Mouse (Mus musculus): Measurements from ENCODE around the gene Slc11a1.

Gene Slc11a1

GRCm38 (mm10) chr1:74353453-74354229 lies 21.4 kb upstream of the Slc11a1 start:
- no peak for DNase-seq (ENCODE audit: low spot score in 2 of 2)

DNA sequence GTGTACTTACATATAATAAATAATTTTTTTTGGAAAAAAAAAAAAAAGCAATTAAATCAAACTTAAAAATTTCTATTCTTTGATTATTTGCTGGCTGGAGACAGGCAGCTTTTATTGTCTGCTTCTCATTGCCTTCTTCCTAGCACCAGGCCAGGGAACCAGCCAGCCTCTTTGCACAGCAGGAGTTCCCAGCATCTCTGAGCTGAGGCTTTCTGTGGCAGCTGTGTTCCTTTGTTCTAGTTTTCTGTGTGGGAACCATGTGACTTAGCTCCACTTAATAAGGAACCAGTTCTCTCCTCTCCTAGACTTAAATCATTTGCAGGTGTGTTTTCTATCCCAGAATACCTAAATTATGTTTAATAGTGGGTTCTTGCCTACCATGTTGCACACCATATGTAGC lies 17.5 kb upstream of the Slc11a1 start:
- DNase-seq (ENCODE audit: low spot score in 2 of 2), result no peak

- no peak for DNase-seq (ENCODE audit: low spot score in 2 of 2)
Observed at GRCm38 (mm10) chr1:74359952-74360517, 15.0 kb upstream of the Slc11a1 start.

DNA sequence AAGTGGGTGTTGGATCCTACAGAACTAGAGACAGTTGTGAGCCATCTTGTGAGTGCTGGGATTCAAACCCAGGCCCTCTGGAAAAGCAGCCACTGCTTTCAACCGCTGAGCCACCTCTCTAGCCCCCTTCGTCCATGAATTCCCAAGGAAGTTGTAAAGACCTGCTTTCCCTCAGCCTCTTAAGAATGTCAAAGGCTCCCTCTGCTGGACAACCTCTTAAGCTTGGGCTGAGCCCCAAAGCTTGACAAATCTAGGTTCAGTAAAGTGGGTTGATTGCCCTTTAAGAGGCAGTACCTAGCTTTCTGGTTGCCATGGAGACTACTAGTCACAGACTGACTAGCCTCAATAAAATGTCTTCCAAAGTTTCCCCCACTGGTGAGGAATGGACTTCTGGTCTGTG lies 13.2 kb upstream of the Slc11a1 start, which contains the start of gene Catip:
Catip (plus strand) TSS at position 297 of the 400 bp plus-strand sequence.
- peak; percentile 76 to 85 for DNase-seq (ENCODE audit: low spot score in 2 of 2)

- no peak for DNase-seq (ENCODE audit: low spot score in 2 of 2)
Observed at GRCm38 (mm10) chr1:74362325-74363229, 12.4 kb upstream of the Slc11a1 start.

DNA sequence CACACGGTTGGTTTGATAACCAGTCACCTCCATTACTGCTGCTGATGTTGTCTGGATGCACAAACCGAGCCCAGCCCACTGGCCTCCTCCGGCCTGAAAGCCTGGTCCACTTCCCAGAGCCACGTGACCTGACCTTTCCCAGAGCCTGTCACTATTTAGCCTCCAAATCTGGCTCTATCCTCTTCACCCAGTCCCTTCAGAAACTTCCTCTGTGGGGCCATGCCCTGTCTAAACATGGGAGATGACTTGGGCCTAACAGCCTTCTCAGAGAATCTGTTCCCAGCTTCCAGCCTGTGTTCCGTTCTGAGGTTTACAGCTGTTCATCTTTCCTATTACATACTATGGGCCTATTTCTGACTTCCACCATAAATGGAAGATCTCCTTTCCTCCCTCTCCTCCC lies 11.6 kb upstream of the Slc11a1 start:
- DNase-seq (ENCODE audit: low spot score in 2 of 2), result peak; percentile 52 to 67

GRCm38 (mm10) chr1:74364270-74364669 lies 10.7 kb upstream of the Slc11a1 start:
- DNase-seq (ENCODE audit: low spot score in 2 of 2), result no peak

DNA sequence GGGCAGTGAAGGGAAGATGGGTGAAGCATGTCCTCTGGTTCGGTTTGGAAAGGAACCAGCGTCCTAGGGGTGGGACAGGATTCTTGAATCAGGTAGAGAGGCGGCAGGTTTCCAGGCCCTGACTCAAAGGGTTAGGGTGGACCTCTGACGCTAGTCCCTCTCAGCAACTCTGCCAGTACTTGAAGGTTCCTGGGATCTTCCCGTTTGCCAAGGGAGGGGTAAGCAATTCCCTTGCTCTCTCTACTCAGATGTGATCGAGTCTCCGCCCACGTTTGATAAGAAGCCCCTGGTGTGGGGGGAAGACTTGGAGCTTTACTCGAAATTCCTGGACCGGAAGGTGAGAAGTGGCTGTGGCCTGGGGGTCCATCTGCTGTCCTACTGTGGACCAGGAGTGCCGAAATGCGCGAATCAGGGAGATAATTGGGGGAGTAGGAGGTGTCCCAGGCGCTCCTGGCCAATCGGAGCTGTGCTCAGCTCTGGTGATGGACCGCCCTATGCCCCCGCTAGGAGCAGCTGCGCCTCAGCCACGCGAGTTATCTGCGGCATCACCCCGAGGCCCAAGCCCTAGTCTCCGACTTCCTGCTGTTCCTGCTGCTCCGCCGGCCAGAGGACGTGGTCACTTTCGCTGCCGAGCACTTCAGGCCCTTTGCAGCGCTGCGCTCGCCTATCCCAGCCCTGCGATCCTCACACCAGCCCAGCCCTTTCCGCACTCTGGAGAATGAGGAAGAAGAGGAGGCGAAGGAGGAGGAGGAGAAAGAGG lies 6.9 kb upstream of the Slc11a1 start:
- DNase-seq (ENCODE audit: low spot score in 2 of 2), result peak; percentile 78 to 86

DNA sequence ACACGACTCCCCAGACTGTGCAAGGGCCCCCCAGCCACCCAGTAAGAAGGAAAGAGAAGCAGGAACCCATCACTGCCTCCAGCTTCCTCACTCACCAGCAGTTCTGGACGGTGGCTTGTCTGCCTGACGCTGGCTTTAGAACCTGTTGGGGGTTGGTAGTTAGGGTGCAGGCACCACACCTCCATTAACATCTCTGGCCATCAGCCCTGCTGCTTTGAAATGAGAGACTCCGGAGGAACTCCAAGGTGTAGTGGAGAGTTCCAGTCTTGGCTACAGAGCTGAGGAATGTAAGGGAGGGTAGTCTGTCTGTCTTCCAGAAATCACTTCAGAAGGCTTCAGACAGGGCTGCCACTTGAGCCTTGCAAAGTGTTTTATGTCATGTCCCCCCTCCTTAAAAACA lies 5.0 kb upstream of the Slc11a1 start:
- DNase-seq (ENCODE audit: low spot score in 2 of 2), result no peak

GRCm38 (mm10) chr1:74373372-74373771 lies 1.6 kb upstream of the Slc11a1 start:
- DNase-seq (ENCODE audit: low spot score in 2 of 2), result no peak

DNA sequence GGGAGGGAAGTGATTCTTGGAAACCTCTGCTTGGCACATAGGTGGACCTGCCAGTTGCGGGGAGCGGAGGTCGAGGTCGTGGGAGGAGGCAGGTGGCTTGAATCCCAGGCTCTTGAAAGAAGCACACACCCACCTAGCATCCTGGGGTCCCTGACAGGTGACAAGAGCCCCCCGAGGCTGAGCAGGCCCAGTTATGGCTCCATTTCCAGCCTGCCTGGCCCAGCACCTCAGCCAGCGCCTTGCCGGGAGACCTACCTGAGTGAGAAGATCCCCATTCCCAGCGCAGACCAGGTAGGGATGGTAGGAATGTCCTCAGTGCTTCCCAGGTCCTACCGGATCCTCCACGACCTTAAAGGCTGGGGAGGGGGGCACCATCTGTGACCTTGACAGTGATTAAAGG lies 566 bp downstream of the Slc11a1 start:
- no peak for DNase-seq (ENCODE audit: low spot score in 2 of 2)

DNA sequence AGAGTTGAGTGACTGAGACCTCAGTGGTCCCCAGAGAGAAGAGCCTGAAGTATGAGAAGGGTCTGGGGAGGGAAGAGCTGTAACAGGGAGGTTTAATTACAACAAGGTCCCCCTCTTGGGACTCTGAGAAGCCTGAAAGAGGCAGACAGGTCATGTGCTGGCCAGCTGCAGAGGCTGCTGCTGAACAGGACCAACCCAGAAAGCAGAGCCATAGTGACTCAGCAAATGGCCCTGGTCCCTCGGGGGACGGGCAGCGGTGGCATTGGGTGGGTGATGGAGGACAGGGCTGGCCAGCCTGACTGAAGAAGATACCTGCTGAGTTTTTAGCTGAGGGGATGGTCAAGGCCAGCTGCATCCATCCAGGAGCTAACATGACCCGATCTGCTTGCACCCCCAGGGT lies 1.4 kb downstream of the Slc11a1 start:
- DNase-seq (ENCODE audit: low spot score in 2 of 2), result peak; percentile 68 to 77

GRCm38 (mm10) chr1:74379058-74379504 lies 4.1 kb downstream of the Slc11a1 start:
- DNase-seq (ENCODE audit: low spot score in 2 of 2), result no peak

GRCm38 (mm10) chr1:74380484-74380883 lies 5.5 kb downstream of the Slc11a1 start:
- DNase-seq (ENCODE audit: low spot score in 2 of 2), result no peak

DNA sequence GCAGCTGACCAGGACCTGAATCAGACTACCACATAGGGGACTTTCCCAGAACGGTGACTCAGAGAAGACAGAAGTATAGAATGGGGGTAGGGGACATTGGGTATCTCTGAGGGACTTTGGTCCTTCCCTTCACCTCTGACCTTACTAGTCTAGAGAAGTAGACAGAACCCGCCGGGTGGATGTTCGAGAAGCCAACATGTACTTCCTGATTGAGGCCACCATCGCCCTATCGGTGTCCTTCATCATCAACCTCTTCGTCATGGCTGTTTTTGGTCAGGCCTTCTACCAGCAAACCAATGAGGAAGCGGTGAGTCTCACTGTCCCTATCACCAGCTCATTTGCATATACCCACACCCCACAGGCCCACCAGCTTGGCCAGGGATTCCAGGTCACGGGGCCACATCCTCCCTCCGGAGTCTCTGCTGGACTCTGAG lies 6.6 kb downstream of the Slc11a1 start:
- DNase-seq (ENCODE audit: low spot score in 2 of 2), result no peak

- DNase-seq (ENCODE audit: low spot score in 2 of 2), result no peak
Observed at GRCm38 (mm10) chr1:74383385-74383784, 8.4 kb downstream of the Slc11a1 start.

DNA sequence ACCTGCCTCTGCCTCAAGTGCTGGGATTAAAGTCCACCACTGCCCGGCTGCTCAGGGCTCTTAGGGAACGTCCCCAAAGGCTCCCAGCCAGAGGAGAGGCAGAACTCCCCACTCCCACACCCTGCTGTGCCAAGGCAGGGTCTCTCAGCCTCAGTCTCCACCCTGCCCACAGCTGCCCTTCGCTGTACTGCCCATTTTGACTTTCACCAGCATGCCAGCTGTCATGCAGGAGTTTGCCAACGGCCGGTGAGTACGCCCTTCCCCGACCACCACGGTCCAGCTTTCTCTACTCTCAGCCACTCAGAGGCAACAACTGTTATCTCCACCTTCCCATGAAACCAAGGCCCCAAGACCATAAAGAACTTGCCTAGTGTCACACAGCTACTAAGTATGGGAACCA lies 9.5 kb downstream of the Slc11a1 start:
- no peak for DNase-seq (ENCODE audit: low spot score in 2 of 2)

GRCm38 (mm10) chr1:74385064-74385463 lies 10.1 kb downstream of the Slc11a1 start:
- no peak for DNase-seq (ENCODE audit: low spot score in 2 of 2)

DNA sequence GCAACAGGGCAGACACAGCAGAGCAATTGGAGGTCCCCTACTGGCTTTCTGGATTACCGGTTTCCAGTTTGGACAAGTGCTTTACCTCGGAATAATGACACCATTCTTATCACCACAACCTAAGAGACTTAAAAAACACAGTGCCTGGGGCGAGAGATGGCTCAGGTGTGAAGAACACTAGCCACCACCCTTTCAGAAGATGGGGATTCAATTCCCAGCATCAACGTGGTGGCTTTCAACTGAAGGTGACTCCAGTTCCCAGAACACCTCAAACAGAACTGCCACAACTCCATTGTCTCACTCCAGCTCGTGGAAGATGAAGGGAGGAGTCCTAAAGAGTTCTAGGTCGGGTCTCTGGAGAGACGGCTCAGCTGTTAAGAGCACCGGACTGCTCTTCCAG lies 10.5 kb downstream of the Slc11a1 start:
- no peak for DNase-seq (ENCODE audit: low spot score in 2 of 2)

GRCm38 (mm10) chr1:74386363-74386713 lies 11.3 kb downstream of the Slc11a1 start:
- DNase-seq (ENCODE audit: low spot score in 2 of 2), result no peak

DNA sequence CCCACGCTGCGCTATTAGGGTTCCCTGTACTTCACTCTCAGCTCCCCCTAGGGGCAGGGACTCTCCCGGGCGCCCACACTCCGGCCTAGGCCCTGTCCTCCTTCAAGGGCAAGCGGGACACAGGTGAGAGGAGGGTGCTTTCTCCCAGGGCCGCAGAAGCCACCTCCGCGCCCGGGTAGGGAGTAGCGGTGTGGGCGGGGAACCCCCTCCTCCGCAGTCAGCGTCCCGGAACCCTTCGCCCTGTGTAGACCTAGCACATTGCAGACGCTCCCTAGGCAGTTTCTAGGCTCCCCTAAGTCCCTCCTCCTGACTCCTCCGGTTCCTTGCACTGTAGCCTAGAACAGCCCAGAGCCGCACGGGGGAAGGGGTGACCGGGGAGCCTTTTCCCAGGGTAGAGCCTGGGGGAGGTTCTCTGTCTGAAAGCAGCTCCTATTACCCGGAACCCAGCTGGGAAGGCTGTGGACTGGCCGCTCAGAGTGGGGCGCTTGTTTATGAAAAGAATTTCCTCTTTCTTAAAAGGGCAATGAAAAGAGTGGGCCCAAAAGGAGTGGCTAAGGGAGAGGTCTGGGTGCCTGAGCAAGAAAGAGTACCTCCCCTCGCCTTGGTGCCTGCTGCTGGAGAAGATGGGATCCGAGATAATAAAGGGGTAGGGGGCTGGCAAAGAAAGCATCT lies 11.9 kb downstream of the Slc11a1 start:
- DNase-seq (ENCODE audit: low spot score in 2 of 2), result peak; percentile 97
